Mouse (Mus musculus): ENCODE results near the gene Pafah1b3. TPM values are rescaled to one million over a fixed set of nuclear protein-coding genes. Genes with fewer than 3 reads are reported as not detected.

Gene Pafah1b3
- total and polyA plus RNA-seq, 3 experiments: 85.6 to 180 (median 110) TPM

DNA sequence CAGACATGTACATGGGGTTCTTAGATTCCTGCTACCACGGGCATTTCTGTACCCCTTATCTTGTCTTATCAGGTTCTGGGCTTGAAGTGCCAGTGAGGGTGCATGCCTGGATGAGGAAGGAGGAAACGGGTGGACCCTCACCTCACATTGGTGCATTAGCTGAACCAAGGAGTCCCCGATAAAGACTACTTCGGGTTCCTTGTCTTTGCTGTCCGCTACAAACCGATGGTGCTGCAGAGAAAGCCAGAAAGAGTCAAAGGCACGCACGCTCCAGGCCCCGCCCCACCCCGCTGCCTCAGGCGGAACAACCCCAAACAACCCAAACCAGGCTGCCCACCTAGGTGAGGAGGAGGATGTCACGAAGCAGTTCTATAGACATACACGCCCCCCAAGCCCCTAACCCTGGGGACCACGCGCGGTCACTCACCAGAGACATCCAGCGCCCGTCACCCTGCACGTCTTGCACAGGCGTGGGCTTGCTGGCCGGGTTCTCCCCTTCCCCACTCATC, 787 bp downstream of the Pafah1b3 start (continued):
- 0 out of 4 replicates have a peak, but pooled peaks of 1 of the 2 experiments have one; percentile 22 for TF ChIP-seq POLR2A (IDR thresholded peaks at IDR 0.05; ENCODE audit: control insufficient read depth in 1 of 2, insufficient read depth in 1 of 2, low read depth in 1 of 2, low read length in 2 of 2, poor library complexity in 1 of 2)
- peak; percentile 63; the same call in 1 of the 2 replicates for TF ChIP-seq MYC (IDR thresholded peaks at IDR 0.05; ENCODE audit: low read depth, low read length)
- TF ChIP-seq ELF1 (IDR thresholded peaks at IDR 0.05; ENCODE audit: low read depth, low read length): peak; percentile 47

- Histone ChIP-seq H3K36me3 (ENCODE audit: control insufficient read depth in 1 of 2, insufficient read depth in 2 of 2, low read length in 2 of 2) (peaks cover 3 to 13% of the 10 kb centered on the region in 2 experiments), H3K27ac (ENCODE audit: control insufficient read depth, low read depth, low read length) (no peak overlapping the region), H3K9me3 (replicated peaks; ENCODE audit: insufficient read depth, low read length) (no peaks in the 10 kb centered on the region), H3K9ac (ENCODE audit: control insufficient read depth, low read depth, low read length, poor library complexity, severe bottlenecking) (no peak overlapping the region), H3K27me3 (ENCODE audit: control insufficient read depth in 1 of 2, insufficient read depth in 2 of 2, low read length in 2 of 2) (no peaks in the 10 kb centered on the region), H3K4me1 (ENCODE audit: control insufficient read depth in 1 of 2, insufficient read depth in 2 of 2, low read length in 2 of 2) (peaks cover 3 to 21% of the 10 kb centered on the region in 2 experiments), H3K79me2 (ENCODE audit: control insufficient read depth, insufficient read depth, low read length, poor library complexity) (peaks cover 5% of the 10 kb centered on the region; the same call in 1 of the 2 replicates), H3K4me3 (ENCODE audit: control insufficient read depth in 1 of 2, insufficient read depth in 1 of 2, low read depth in 2 of 2, low read length in 2 of 2) (no peak overlapping the region)
- no peak for DNase-seq (ENCODE audit: low read depth, low spot score)
- TF ChIP-seq POLR2AphosphoS2 (IDR thresholded peaks at IDR 0.05; ENCODE audit: low read length): peak; percentile 54; the same call in 1 of the 2 replicates
- peak; percentile 39; the same call in 1 of the 2 replicates for TF ChIP-seq ZMIZ1 (IDR thresholded peaks at IDR 0.05; ENCODE audit: low read depth, low read length)
- no peak for TF ChIP-seq RAD21 (IDR thresholded peaks at IDR 0.05; ENCODE audit: low read depth, low read length)
Observed at GRCm38 (mm10) chr7:25294960-25295722, 2.6 kb downstream of the Pafah1b3 start.

DNA sequence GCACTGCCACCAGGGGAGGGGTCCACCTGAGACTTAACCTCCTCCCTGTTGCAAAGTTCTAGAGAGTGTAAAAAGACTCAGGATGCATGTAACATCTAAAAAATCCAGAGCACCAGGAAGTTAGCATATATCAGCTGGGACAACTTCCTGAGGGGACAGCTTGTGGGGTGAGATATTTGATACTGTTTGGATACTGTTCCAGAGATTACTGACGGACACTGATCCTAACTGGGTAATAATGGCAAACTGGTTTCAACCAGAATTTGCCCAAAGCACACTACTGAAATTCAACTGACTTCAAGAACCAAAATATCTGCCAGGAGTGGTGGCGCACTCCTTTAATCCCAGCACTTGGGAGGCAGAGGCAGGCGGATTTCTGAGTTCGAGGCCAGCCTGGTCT, 3.3 kb downstream of the Pafah1b3 start:
- no peak for TF ChIP-seq RCOR1 (IDR thresholded peaks at IDR 0.05; ENCODE audit: low read depth, low read length)
- TF ChIP-seq RAD21 (IDR thresholded peaks at IDR 0.05; ENCODE audit: low read depth, low read length): no peak
- no peak for TF ChIP-seq MXI1 (IDR thresholded peaks at IDR 0.05; ENCODE audit: low read depth, low read length)
- peak; percentile 60; the same call in 1 of the 2 replicates for TF ChIP-seq POLR2AphosphoS2 (IDR thresholded peaks at IDR 0.05; ENCODE audit: low read length)
- TF ChIP-seq ETS1 (IDR thresholded peaks at IDR 0.05; ENCODE audit: low read depth, low read length): 0 out of 2 replicates have a peak, but pooled peaks have one; percentile 14
- TF ChIP-seq USF1 (IDR thresholded peaks at IDR 0.05; ENCODE audit: low read depth, low read length): no peak
- no peak; the same call in 1 of the 2 replicates for TF ChIP-seq GATA1 (IDR thresholded peaks at IDR 0.05; ENCODE audit: low read depth, low read length)
- no peak for TF ChIP-seq SIN3A (IDR thresholded peaks at IDR 0.05; ENCODE audit: low read length)
- no peak for TF ChIP-seq MAZ (IDR thresholded peaks at IDR 0.05; ENCODE audit: low read depth, low read length)
- TF ChIP-seq TAL1 (IDR thresholded peaks at IDR 0.05; ENCODE audit: low read length): 0 out of 2 replicates have a peak, but pooled peaks have one; percentile 9
- TF ChIP-seq POLR2AphosphoS5 (IDR thresholded peaks at IDR 0.05; ENCODE audit: borderline replicate concordance, low read depth, low read length): no peak
- TF ChIP-seq USF2 (IDR thresholded peaks at IDR 0.05; ENCODE audit: borderline replicate concordance in 1 of 2, insufficient read depth in 1 of 2, low read depth in 1 of 2, low read length in 2 of 2): no peak
- TF ChIP-seq TBP (IDR thresholded peaks at IDR 0.05; ENCODE audit: low read depth, low read length): no peak
- no peak for TF ChIP-seq ZNF384 (IDR thresholded peaks at IDR 0.05; ENCODE audit: low read depth, low read length)
- TF ChIP-seq EP300 (IDR thresholded peaks at IDR 0.05; ENCODE audit: low read depth in 1 of 2, low read length in 2 of 2): peak in 1 of 2 experiments; percentile 59; a peak in 1 of 4 replicates
- no peak for TF ChIP-seq NRF1 (IDR thresholded peaks at IDR 0.05; ENCODE audit: insufficient read depth, low read depth, low read length, poor library complexity, severe bottlenecking)
- no peak for TF ChIP-seq E2F4 (IDR thresholded peaks at IDR 0.05; ENCODE audit: borderline replicate concordance, low read depth, low read length)
- TF ChIP-seq MAFK (IDR thresholded peaks at IDR 0.05; ENCODE audit: borderline replicate concordance, low read depth, low read length): no peak
- TF ChIP-seq TCF12 (IDR thresholded peaks at IDR 0.05; ENCODE audit: low read depth, low read length): peak; percentile 21; the same call in 1 of the 2 replicates
- no peak for TF ChIP-seq CHD2 (IDR thresholded peaks at IDR 0.05; ENCODE audit: low read length)
- no peak for TF ChIP-seq CHD1 (IDR thresholded peaks at IDR 0.05; ENCODE audit: low read depth, low read length)
- H3K36me3 ChIP-seq (ENCODE audit: control insufficient read depth in 1 of 2, insufficient read depth in 2 of 2, low read length in 2 of 2): peaks cover 8 to 15% of the 10 kb centered on the region in 2 experiments
- peaks cover 3 to 21% of the 10 kb centered on the region in 2 experiments for H3K4me1 ChIP-seq (ENCODE audit: control insufficient read depth in 1 of 2, insufficient read depth in 2 of 2, low read length in 2 of 2)

More for the DNA sequence above, 3.3 kb downstream of the Pafah1b3 start:
- DNase-seq (ENCODE audit: low read depth, low spot score): no peak
- Histone ChIP-seq H3K9me3 (replicated peaks; ENCODE audit: insufficient read depth, low read length) (no peaks in the 10 kb centered on the region), H3K9ac (ENCODE audit: control insufficient read depth, low read depth, low read length, poor library complexity, severe bottlenecking) (no peak overlapping the region), H3K79me2 (ENCODE audit: control insufficient read depth, insufficient read depth, low read length, poor library complexity) (peaks cover 5% of the 10 kb centered on the region; the same call in 1 of the 2 replicates), H3K27me3 (ENCODE audit: control insufficient read depth in 1 of 2, insufficient read depth in 2 of 2, low read length in 2 of 2) (no peaks in the 10 kb centered on the region), H3K27ac (ENCODE audit: control insufficient read depth, low read depth, low read length) (no peak overlapping the region), H3K4me3 (ENCODE audit: control insufficient read depth in 1 of 2, insufficient read depth in 1 of 2, low read depth in 2 of 2, low read length in 2 of 2) (no peak overlapping the region)
